Mouse (Mus musculus): Measurements from ENCODE around the gene Moxd1. TPM values are rescaled to one million over a fixed set of nuclear protein-coding genes. Genes with fewer than 3 reads are reported as not detected.

The Moxd1 gene
- polyA plus RNA-seq, 2 experiments, result 0.12 TPM; not detected in 1

DNA sequence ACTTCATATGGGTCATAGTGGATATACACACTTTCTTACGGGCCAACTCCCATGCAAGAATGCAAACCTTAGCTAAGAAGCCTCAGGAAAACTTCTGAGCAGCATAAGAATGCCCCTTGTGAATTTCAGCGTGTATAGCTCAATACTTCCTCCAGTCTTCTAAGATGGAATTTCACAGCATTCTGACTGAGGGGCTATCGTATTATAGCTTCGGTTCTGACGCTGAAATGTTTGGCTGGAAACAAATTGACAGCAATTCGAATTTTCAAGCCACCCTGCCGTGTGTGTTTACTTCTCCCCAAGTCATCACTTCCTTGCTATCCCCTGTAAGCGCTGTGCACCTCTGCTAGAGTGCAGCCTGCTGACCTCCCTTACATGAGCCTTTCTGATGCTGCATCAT, 1.3 kb downstream of the Moxd1 start:
- TF ChIP-seq CTCF (IDR thresholded peaks at IDR 0.05; ENCODE audit: low read depth), result no peak
- no peak for TF ChIP-seq EP300 (IDR thresholded peaks at IDR 0.05; ENCODE audit: low read depth)
- Histone ChIP-seq H3K27me3 (ENCODE audit: control insufficient read depth, insufficient read depth, low read length) (peaks cover 32% of the 10 kb centered on the region), H3K4me3 (ENCODE audit: insufficient read depth in 1 of 2, low read depth in 2 of 2, low read length in 2 of 2) (no peak overlapping the region), H3K4me2 (ENCODE audit: low read depth) (no peak overlapping the region), H3K27ac (no peak overlapping the region), H3K9ac (replicated peaks) (no peak overlapping the region), H3K4me1 (replicated peaks; ENCODE audit: control insufficient read depth in 2 of 2, insufficient read depth in 2 of 2, low read length in 1 of 2) (no peaks in the 10 kb centered on the region), H3K9me3 (ENCODE audit: control insufficient read depth, low read length) (no peaks in the 10 kb centered on the region), H3K36me3 (replicated peaks; ENCODE audit: control insufficient read depth, insufficient read depth, low read depth) (no peaks in the 10 kb centered on the region)
- ATAC-seq (ENCODE audit: insufficient read depth) (no peak), DNase-seq (ENCODE audit: low read depth in 3 of 3, low spot score in 3 of 3) (no peak)
- WGBS (ENCODE audit: insufficient replicate concordance), result 23% methylated on average over 8 of the region's 8 CpGs

DNA sequence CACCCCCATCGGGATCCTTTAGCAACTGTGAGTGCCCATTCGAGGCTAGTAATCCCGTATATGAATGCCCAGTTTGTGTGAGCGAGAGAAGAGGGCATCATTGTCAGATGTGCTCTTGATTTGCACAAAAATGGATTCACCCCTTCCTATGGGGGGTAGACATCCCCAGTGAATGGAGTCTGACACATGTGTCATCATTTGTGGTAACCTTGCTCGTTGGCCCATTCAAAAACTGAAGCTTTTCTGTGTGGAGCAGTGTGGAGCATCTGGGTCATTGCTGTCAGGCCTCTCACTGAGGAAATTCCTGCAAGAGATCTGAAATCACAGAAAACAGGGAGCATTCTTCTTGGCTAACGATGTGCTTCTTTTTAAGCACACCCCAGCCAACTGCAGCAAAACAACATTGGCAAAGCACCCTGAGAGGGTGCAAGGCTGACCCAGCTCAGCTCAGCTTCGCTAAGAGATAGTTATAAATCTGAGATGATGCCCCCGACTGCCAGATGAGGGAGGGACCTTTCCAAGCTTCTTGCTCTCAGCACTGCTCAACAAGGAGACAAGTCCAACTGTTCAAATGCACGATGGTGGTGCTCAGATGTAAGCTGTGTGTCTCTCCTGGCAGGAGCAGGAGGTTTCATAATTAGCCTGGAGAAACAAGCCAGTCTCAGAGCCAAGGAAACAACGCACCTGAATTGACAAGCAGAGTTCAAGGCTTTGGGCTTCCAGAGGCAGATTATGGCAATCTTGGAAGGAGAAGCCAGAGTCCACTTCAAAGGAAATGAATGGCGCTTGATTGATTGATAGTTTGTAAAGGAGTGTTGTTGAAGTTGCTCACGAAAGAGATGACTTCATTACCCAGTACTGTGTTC, 5.2 kb downstream of the Moxd1 start:
- ATAC-seq (ENCODE audit: insufficient read depth), result no peak
- no peaks in the 10 kb centered on the region for H3K4me1 ChIP-seq (replicated peaks; ENCODE audit: control insufficient read depth in 2 of 2, insufficient read depth in 2 of 2, low read length in 1 of 2)
- H3K27me3 ChIP-seq (ENCODE audit: control insufficient read depth, insufficient read depth, low read length), result peaks cover 16% of the 10 kb centered on the region
- 47% methylated on average over 12 of the region's 12 CpGs for WGBS (ENCODE audit: insufficient replicate concordance)
- H3K4me2 ChIP-seq (ENCODE audit: low read depth), result no peak overlapping the region
- no peak for DNase-seq (ENCODE audit: low read depth in 3 of 3, low spot score in 3 of 3)
- no peaks in the 10 kb centered on the region for H3K9me3 ChIP-seq (ENCODE audit: control insufficient read depth, low read length)
- no peaks in the 10 kb centered on the region for H3K36me3 ChIP-seq (replicated peaks; ENCODE audit: control insufficient read depth, insufficient read depth, low read depth)
- H3K9ac ChIP-seq (replicated peaks), result no peak overlapping the region
- TF ChIP-seq EP300 (IDR thresholded peaks at IDR 0.05; ENCODE audit: low read depth), result no peak
- no peak for TF ChIP-seq CTCF (IDR thresholded peaks at IDR 0.05; ENCODE audit: low read depth)
- no peak overlapping the region for H3K4me3 ChIP-seq (ENCODE audit: insufficient read depth in 1 of 2, low read depth in 2 of 2, low read length in 2 of 2)
- H3K27ac ChIP-seq, result no peak overlapping the region

GRCm38 (mm10) chr10:24232281-24232680, 9.0 kb downstream of the Moxd1 start:
- Histone ChIP-seq H3K27me3 (ENCODE audit: control insufficient read depth, insufficient read depth, low read length) (no peaks in the 10 kb centered on the region), H3K4me1 (replicated peaks; ENCODE audit: control insufficient read depth in 2 of 2, insufficient read depth in 2 of 2, low read length in 1 of 2) (no peaks in the 10 kb centered on the region), H3K27ac (no peak overlapping the region), H3K9me3 (ENCODE audit: control insufficient read depth, low read length) (no peaks in the 10 kb centered on the region), H3K4me2 (ENCODE audit: low read depth) (no peak overlapping the region), H3K9ac (replicated peaks) (no peak overlapping the region), H3K4me3 (ENCODE audit: insufficient read depth in 1 of 2, low read depth in 2 of 2, low read length in 2 of 2) (no peak overlapping the region), H3K36me3 (replicated peaks; ENCODE audit: control insufficient read depth, insufficient read depth, low read depth) (no peaks in the 10 kb centered on the region)
- TF ChIP-seq EP300 (IDR thresholded peaks at IDR 0.05; ENCODE audit: low read depth), result no peak
- no peak for TF ChIP-seq CTCF (IDR thresholded peaks at IDR 0.05; ENCODE audit: low read depth)
- DNase-seq (ENCODE audit: low read depth in 3 of 3, low spot score in 3 of 3) (no peak), ATAC-seq (ENCODE audit: insufficient read depth) (no peak)
- WGBS (ENCODE audit: insufficient replicate concordance), result 49% methylated on average over 4 of the region's 4 CpGs

DNA sequence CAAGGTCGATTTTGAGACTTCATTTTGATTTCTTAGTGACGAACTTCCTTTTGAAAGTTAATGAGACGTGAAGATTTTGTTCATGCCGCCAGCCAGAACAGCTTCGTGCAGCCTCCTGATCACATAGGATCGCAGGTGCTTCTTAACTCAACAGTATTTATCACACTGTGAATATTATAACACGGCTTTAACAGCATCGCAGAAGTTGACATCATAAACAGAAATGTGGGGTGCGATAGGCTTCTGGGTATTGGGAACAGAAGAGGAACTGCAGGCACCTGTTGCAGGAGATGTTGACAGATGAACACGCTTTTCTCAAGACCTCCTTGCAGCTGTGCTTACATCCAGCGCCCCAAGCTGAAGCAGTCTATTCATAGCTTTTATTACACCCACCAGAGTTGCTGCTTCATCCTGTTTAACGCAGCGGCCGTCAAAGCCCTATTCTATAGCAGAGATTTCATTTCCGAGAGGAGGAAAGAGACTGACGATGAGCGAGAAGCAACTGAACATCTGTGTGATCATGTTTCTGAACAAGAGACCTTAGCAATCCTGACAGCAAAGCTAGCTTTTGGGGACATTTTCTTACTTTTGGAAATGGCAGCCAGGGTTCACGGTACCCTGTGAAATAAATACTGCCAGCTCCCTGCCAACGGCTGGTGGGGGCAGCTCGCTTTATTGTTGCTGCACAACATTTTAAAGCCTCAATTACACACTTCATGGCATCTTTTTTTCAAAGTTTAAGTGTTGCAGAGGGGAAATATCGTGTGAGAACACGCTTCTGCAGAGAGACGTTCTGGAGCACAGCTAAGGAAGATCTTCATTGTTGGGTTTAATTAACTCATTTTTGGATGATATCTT, 12.3 kb downstream of the Moxd1 start:
- H3K4me3 ChIP-seq (ENCODE audit: insufficient read depth in 1 of 2, low read depth in 2 of 2, low read length in 2 of 2), result no peak overlapping the region
- WGBS (ENCODE audit: insufficient replicate concordance), result 60% methylated on average over 23 of the region's 23 CpGs
- ATAC-seq (ENCODE audit: insufficient read depth) (no peak), DNase-seq (ENCODE audit: low read depth in 3 of 3, low spot score in 3 of 3) (no peak)
- TF ChIP-seq EP300 (IDR thresholded peaks at IDR 0.05; ENCODE audit: low read depth) (no peak), CTCF (IDR thresholded peaks at IDR 0.05; ENCODE audit: low read depth) (no peak)
- no peaks in the 10 kb centered on the region for H3K4me1 ChIP-seq (replicated peaks; ENCODE audit: control insufficient read depth in 2 of 2, insufficient read depth in 2 of 2, low read length in 1 of 2)
- no peaks in the 10 kb centered on the region for H3K9me3 ChIP-seq (ENCODE audit: control insufficient read depth, low read length)
- H3K4me2 ChIP-seq (ENCODE audit: low read depth), result no peak overlapping the region
- no peaks in the 10 kb centered on the region for H3K36me3 ChIP-seq (replicated peaks; ENCODE audit: control insufficient read depth, insufficient read depth, low read depth)
- H3K27me3 ChIP-seq (ENCODE audit: control insufficient read depth, insufficient read depth, low read length), result no peaks in the 10 kb centered on the region
- H3K9ac ChIP-seq (replicated peaks), result no peak overlapping the region
- no peak overlapping the region for H3K27ac ChIP-seq

- Histone ChIP-seq H3K27ac (no peak overlapping the region), H3K9ac (replicated peaks) (no peak overlapping the region), H3K27me3 (ENCODE audit: control insufficient read depth, insufficient read depth, low read length) (no peaks in the 10 kb centered on the region), H3K4me1 (replicated peaks; ENCODE audit: control insufficient read depth in 2 of 2, insufficient read depth in 2 of 2, low read length in 1 of 2) (no peaks in the 10 kb centered on the region), H3K4me3 (ENCODE audit: insufficient read depth in 1 of 2, low read depth in 2 of 2, low read length in 2 of 2) (no peak overlapping the region), H3K9me3 (ENCODE audit: control insufficient read depth, low read length) (no peaks in the 10 kb centered on the region), H3K36me3 (replicated peaks; ENCODE audit: control insufficient read depth, insufficient read depth, low read depth) (no peaks in the 10 kb centered on the region), H3K4me2 (ENCODE audit: low read depth) (no peak overlapping the region)
- no peak for ATAC-seq (ENCODE audit: insufficient read depth)
- no peak for TF ChIP-seq CTCF (IDR thresholded peaks at IDR 0.05; ENCODE audit: low read depth)
- TF ChIP-seq EP300 (IDR thresholded peaks at IDR 0.05; ENCODE audit: low read depth), result no peak
- 56% methylated on average over 4 of the region's 4 CpGs for WGBS (ENCODE audit: insufficient replicate concordance)
- DNase-seq (ENCODE audit: low read depth in 3 of 3, low spot score in 3 of 3), result no peak
Measured at GRCm38 (mm10) chr10:24246815-24247214, 23.5 kb downstream of the Moxd1 start.

Measured in liver, embryonic 14.5 days (tissue).